Mouse (Mus musculus): Measurements from ENCODE around the gene Ncmap. TPM values are rescaled to one million over a fixed set of nuclear protein-coding genes. Genes with fewer than 3 reads are reported as not detected.

The Ncmap gene
- polyA plus RNA-seq, 1 experiment from 2014 or later = 0.41 TPM

GRCm38 (mm10) chr4:135353066-135353793 is 44.8 kb downstream of the Ncmap start, which contains the start of gene Srrm1:
TSS of gene Srrm1 (minus strand) at chr4:135353321.
- no peaks in the 10 kb centered on the region for H3K9me3 ChIP-seq (replicated peaks; ENCODE audit: control insufficient read depth, low read length)
- peak within 1 kb of the TSS; percentile 97 for H3K9ac ChIP-seq (ENCODE audit: low read length)
- H3K36me3 ChIP-seq (ENCODE audit: control insufficient read depth, insufficient read depth, low read length) = no peaks in the 10 kb centered on the region
- H3K27ac ChIP-seq (ENCODE audit: low read depth, low read length) = peak within 1 kb of the TSS; percentile 96
- ATAC-seq = peak; percentile 95
- peak; percentile 99 for DNase-seq (ENCODE audit: low spot score)
- no peaks in the 10 kb centered on the region for H3K27me3 ChIP-seq (replicated peaks; ENCODE audit: control insufficient read depth, insufficient read depth, low read length)
- peaks cover 8% of the 10 kb centered on the region for H3K4me1 ChIP-seq (ENCODE audit: control insufficient read depth, insufficient read depth, low read length)
- peak within 1 kb of the TSS; percentile 80 for H3K4me2 ChIP-seq (ENCODE audit: low read length)
- WGBS = under 1% methylated on average over 69 of the region's 69 CpGs
- peak within 1 kb of the TSS; percentile 98 for H3K4me3 ChIP-seq (ENCODE audit: low read depth, low read length)

- Histone ChIP-seq H3K36me3 (ENCODE audit: control insufficient read depth, insufficient read depth, low read length) (peaks cover under 1% of the 10 kb centered on the region; the same call in 1 of the 2 replicates), H3K4me3 (ENCODE audit: low read depth, low read length) (peak overlapping the region; percentile 98), H3K9me3 (replicated peaks; ENCODE audit: control insufficient read depth, low read length) (no peaks in the 10 kb centered on the region), H3K27ac (ENCODE audit: low read depth, low read length) (peak overlapping the region; percentile 96), H3K27me3 (replicated peaks; ENCODE audit: control insufficient read depth, insufficient read depth, low read length) (no peaks in the 10 kb centered on the region), H3K4me1 (ENCODE audit: control insufficient read depth, insufficient read depth, low read length) (peaks cover 8% of the 10 kb centered on the region), H3K4me2 (ENCODE audit: low read length) (peak overlapping the region; percentile 80), H3K9ac (ENCODE audit: low read length) (peak overlapping the region; percentile 97)
- DNase-seq (ENCODE audit: low spot score) (peak; percentile 25), ATAC-seq (peak; percentile 54)
- under 1% methylated on average over 49 of the region's 67 CpGs for WGBS
Observed at GRCm38 (mm10) chr4:135352326-135353065, 45.5 kb downstream of the Ncmap start.

- DNase-seq (ENCODE audit: low spot score) = no peak
- H3K4me2 ChIP-seq (ENCODE audit: low read length) = no peak overlapping the region
- H3K9ac ChIP-seq (ENCODE audit: low read length) = no peak overlapping the region
- H3K36me3 ChIP-seq (ENCODE audit: control insufficient read depth, insufficient read depth, low read length) = peaks cover 96% of the 10 kb centered on the region
- ATAC-seq = no peak
- 82% methylated on average over 14 of the region's 14 CpGs for WGBS
- no peak overlapping the region for H3K4me3 ChIP-seq (ENCODE audit: low read depth, low read length)
- H3K27me3 ChIP-seq (replicated peaks; ENCODE audit: control insufficient read depth, insufficient read depth, low read length) = no peaks in the 10 kb centered on the region
- H3K9me3 ChIP-seq (replicated peaks; ENCODE audit: control insufficient read depth, low read length) = no peaks in the 10 kb centered on the region
- no peaks in the 10 kb centered on the region for H3K4me1 ChIP-seq (ENCODE audit: control insufficient read depth, insufficient read depth, low read length)
- no peak overlapping the region for H3K27ac ChIP-seq (ENCODE audit: low read depth, low read length)
Observed at GRCm38 (mm10) chr4:135337376-135337942, 60.6 kb downstream of the Ncmap start.

- DNase-seq (ENCODE audit: low spot score) (no peak), ATAC-seq (no peak)
- Histone ChIP-seq H3K36me3 (ENCODE audit: control insufficient read depth, insufficient read depth, low read length) (peaks cover 96% of the 10 kb centered on the region), H3K27me3 (replicated peaks; ENCODE audit: control insufficient read depth, insufficient read depth, low read length) (no peaks in the 10 kb centered on the region), H3K27ac (ENCODE audit: low read depth, low read length) (no peak overlapping the region), H3K9ac (ENCODE audit: low read length) (no peak overlapping the region), H3K4me1 (ENCODE audit: control insufficient read depth, insufficient read depth, low read length) (no peaks in the 10 kb centered on the region), H3K4me2 (ENCODE audit: low read length) (no peak overlapping the region), H3K4me3 (ENCODE audit: low read depth, low read length) (no peak overlapping the region), H3K9me3 (replicated peaks; ENCODE audit: control insufficient read depth, low read length) (no peaks in the 10 kb centered on the region)
- WGBS = 95% methylated on average over 3 of the region's 3 CpGs
Observed at GRCm38 (mm10) chr4:135336023-135336357, 62.0 kb downstream of the Ncmap start.

GRCm38 (mm10) chr4:135335327-135336022 is 62.6 kb downstream of the Ncmap start:
- Histone ChIP-seq H3K9ac (ENCODE audit: low read length) (no peak overlapping the region), H3K36me3 (ENCODE audit: control insufficient read depth, insufficient read depth, low read length) (peaks cover 96% of the 10 kb centered on the region), H3K4me1 (ENCODE audit: control insufficient read depth, insufficient read depth, low read length) (no peaks in the 10 kb centered on the region), H3K4me2 (ENCODE audit: low read length) (no peak overlapping the region), H3K27ac (ENCODE audit: low read depth, low read length) (no peak overlapping the region), H3K4me3 (ENCODE audit: low read depth, low read length) (no peak overlapping the region), H3K27me3 (replicated peaks; ENCODE audit: control insufficient read depth, insufficient read depth, low read length) (no peaks in the 10 kb centered on the region), H3K9me3 (replicated peaks; ENCODE audit: control insufficient read depth, low read length) (no peaks in the 10 kb centered on the region)
- 83% methylated on average over 9 of the region's 9 CpGs for WGBS
- no peak for DNase-seq (ENCODE audit: low spot score)
- ATAC-seq = no peak

GRCm38 (mm10) chr4:135326469-135326868 is 71.6 kb downstream of the Ncmap start:
- DNase-seq (ENCODE audit: low spot score) (no peak), ATAC-seq (no peak)
- H3K4me2 ChIP-seq (ENCODE audit: low read length) = no peak overlapping the region
- 91% methylated on average over 3 of the region's 3 CpGs for WGBS
- no peak overlapping the region for H3K9ac ChIP-seq (ENCODE audit: low read length)
- H3K27ac ChIP-seq (ENCODE audit: low read depth, low read length) = no peak overlapping the region
- no peaks in the 10 kb centered on the region for H3K9me3 ChIP-seq (replicated peaks; ENCODE audit: control insufficient read depth, low read length)
- H3K4me3 ChIP-seq (ENCODE audit: low read depth, low read length) = no peak overlapping the region
- H3K36me3 ChIP-seq (ENCODE audit: control insufficient read depth, insufficient read depth, low read length) = peaks cover 98% of the 10 kb centered on the region
- no peaks in the 10 kb centered on the region for H3K4me1 ChIP-seq (ENCODE audit: control insufficient read depth, insufficient read depth, low read length)
- H3K27me3 ChIP-seq (replicated peaks; ENCODE audit: control insufficient read depth, insufficient read depth, low read length) = no peaks in the 10 kb centered on the region

- ATAC-seq (no peak), DNase-seq (ENCODE audit: low spot score) (no peak)
- H3K9ac ChIP-seq (ENCODE audit: low read length) = no peak overlapping the region
- no peaks in the 10 kb centered on the region for H3K9me3 ChIP-seq (replicated peaks; ENCODE audit: control insufficient read depth, low read length)
- H3K27ac ChIP-seq (ENCODE audit: low read depth, low read length) = no peak overlapping the region
- no peak overlapping the region for H3K4me3 ChIP-seq (ENCODE audit: low read depth, low read length)
- H3K4me2 ChIP-seq (ENCODE audit: low read length) = no peak overlapping the region
- no peaks in the 10 kb centered on the region for H3K27me3 ChIP-seq (replicated peaks; ENCODE audit: control insufficient read depth, insufficient read depth, low read length)
- H3K36me3 ChIP-seq (ENCODE audit: control insufficient read depth, insufficient read depth, low read length) = peaks cover 98% of the 10 kb centered on the region
- H3K4me1 ChIP-seq (ENCODE audit: control insufficient read depth, insufficient read depth, low read length) = no peaks in the 10 kb centered on the region
Observed at GRCm38 (mm10) chr4:135326046-135326445, 72.0 kb downstream of the Ncmap start.

GRCm38 (mm10) chr4:135323021-135323420 is 75.0 kb downstream of the Ncmap start:
- H3K4me2 ChIP-seq (ENCODE audit: low read length) = no peak overlapping the region
- WGBS = 71% methylated on average over 8 of the region's 8 CpGs
- no peaks in the 10 kb centered on the region for H3K27me3 ChIP-seq (replicated peaks; ENCODE audit: control insufficient read depth, insufficient read depth, low read length)
- no peaks in the 10 kb centered on the region for H3K4me1 ChIP-seq (ENCODE audit: control insufficient read depth, insufficient read depth, low read length)
- no peak for DNase-seq (ENCODE audit: low spot score)
- no peak overlapping the region for H3K27ac ChIP-seq (ENCODE audit: low read depth, low read length)
- peaks cover 96% of the 10 kb centered on the region for H3K36me3 ChIP-seq (ENCODE audit: control insufficient read depth, insufficient read depth, low read length)
- ATAC-seq = no peak
- H3K9ac ChIP-seq (ENCODE audit: low read length) = no peak overlapping the region
- no peaks in the 10 kb centered on the region for H3K9me3 ChIP-seq (replicated peaks; ENCODE audit: control insufficient read depth, low read length)
- H3K4me3 ChIP-seq (ENCODE audit: low read depth, low read length) = no peak overlapping the region
